Comparison of ENCODE assay signal across 15 mouse cellular contexts in the genomic region with DNA sequence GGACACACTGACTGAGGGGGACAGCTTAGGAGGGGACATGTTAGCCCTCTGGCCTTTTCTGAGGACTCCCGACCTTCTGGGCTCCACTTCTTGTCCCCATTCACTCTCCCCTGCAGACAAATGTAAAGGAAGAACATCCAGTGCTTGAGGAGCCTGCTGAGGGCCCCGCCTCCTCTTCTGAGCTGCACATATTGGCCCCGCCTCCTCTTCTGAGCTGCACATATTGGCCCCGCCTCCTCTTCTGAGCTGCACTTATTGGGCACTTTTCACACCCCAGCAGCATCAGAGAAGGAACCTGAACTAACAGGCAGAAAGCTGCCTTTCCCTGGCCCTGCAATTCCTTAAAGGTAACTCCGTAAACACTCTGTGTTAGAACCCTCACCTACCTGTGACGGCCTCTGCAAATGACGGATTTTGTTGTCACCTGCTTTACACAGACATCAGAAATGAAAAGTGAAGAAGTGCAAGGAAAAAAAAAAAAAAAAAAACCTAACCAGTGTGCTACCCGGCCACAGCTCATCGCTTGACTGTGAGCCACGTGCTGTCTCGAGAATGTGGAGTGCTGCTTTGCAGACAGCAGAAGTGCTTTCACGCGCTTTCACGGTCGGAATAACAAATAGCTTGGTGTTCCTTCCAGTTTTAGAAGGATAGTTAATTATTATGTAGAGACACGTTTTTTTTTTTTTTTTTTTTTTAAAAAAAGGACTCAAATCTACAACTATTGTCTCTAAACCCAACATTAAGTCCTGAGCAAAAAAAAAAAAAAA.
DNase-seq lines count a peak whose midpoint lies in the region; ATAC-seq lines count a peak whose summit lies in the region.
"Had no signal": no experiment of that assay in that cellular context is flagged by ENCODE, and none has a peak within 500 bp of the region (broad histone marks: within the 10 kb centered on the region; RNA-seq: fewer than 3 reads in every experiment).

No protein-coding gene starts in this region.

- WGBS in kidney, embryonic 15.5 days: 63% methylated on average over 16 of the region's 16 CpGs

- H3K4me2 ChIP-seq in kidney, embryonic 15.5 days: no peak overlapping the region
- H3K4me2 ChIP-seq: hindbrain, embryonic 12.5 days; liver, embryonic 13.5 days had no signal

- no peak overlapping the region for H3K27ac ChIP-seq in kidney, embryonic 15.5 days
- H3K27ac ChIP-seq: hindbrain, embryonic 12.5 days; kidney, postnatal 0 days; limb, embryonic 10.5 days; liver, embryonic 13.5 days had no signal

- ATAC-seq in kidney, embryonic 15.5 days (replicated peaks; ENCODE audit: low FRiP score): peak; percentile 30

- no peak overlapping the region for H3K9ac ChIP-seq in kidney, embryonic 15.5 days
- H3K9ac ChIP-seq: hindbrain, embryonic 12.5 days; liver, embryonic 13.5 days had no signal

- DNase-seq in embryo, embryonic 10 days (ENCODE audit: low spot score): peak; percentile 11
- DNase-seq in embryo, embryonic 9.5 days (ENCODE audit: extremely low spot score): no peak
- DNase-seq in kidney, postnatal 4 days: no peak
- peak; percentile 78 for DNase-seq in ZHBTc4 (ENCODE audit: low read depth, low spot score)
- peak; percentile 23 for DNase-seq in lung, postnatal 25 days (ENCODE audit: low spot score)
- DNase-seq in ovary, adult 18-20 months (ENCODE audit: low spot score): no peak
- no peak for DNase-seq in retina, postnatal 1 day
- DNase-seq: adrenal gland, postnatal 25 days; liver, embryonic 13.5 days; right cerebral cortex, postnatal 25 days; thymus, postnatal 14 days had no signal

- no peak overlapping the region for H3K4me3 ChIP-seq in kidney, embryonic 15.5 days (replicated peaks)
- H3K4me3 ChIP-seq: hindbrain, embryonic 12.5 days; limb, embryonic 10.5 days; liver, embryonic 13.5 days had no signal

- no peaks in the 10 kb centered on the region for H3K36me3 ChIP-seq in kidney, embryonic 15.5 days
- H3K36me3 ChIP-seq: hindbrain, embryonic 12.5 days; limb, embryonic 10.5 days; liver, embryonic 13.5 days had no signal

- no peaks in the 10 kb centered on the region for H3K9me3 ChIP-seq in kidney, embryonic 15.5 days (replicated peaks)
- H3K9me3 ChIP-seq: hindbrain, embryonic 12.5 days; limb, embryonic 10.5 days; liver, embryonic 13.5 days had no signal

- peaks cover 18% of the 10 kb centered on the region for H3K4me1 ChIP-seq in kidney, embryonic 15.5 days
- H3K4me1 ChIP-seq: hindbrain, embryonic 12.5 days; limb, embryonic 10.5 days; liver, embryonic 13.5 days had no signal

- H3K27me3 ChIP-seq in kidney, embryonic 15.5 days: no peaks in the 10 kb centered on the region
- H3K27me3 ChIP-seq: hindbrain, embryonic 12.5 days; liver, embryonic 13.5 days had no signal

Comparison
In these comparisons a context has a peak if more than half of its experiments do, and no peak if none do; other contexts are left out.
1. DNase-seq: peak in embryo, embryonic 10 days (single experiment), ZHBTc4 (single experiment) and lung, postnatal 25 days (single experiment); none in embryo, embryonic 9.5 days (single experiment), kidney, postnatal 4 days (0 of 2), ovary, adult 18-20 months (single experiment) and retina, postnatal 1 day (single experiment).